Mouse (Mus musculus) macrophage (primary cell): ENCODE data around the gene Cyren. TPM values are rescaled to one million over a fixed set of nuclear protein-coding genes. Genes with fewer than 3 reads are reported as not detected.

Experiments used
- H3K27ac ChIP-seq: fragments of 350-480 bp; formaldehyde crosslinking; 2 replicates; pipeline ENCODE4 v1.9.0; 2021
- H3K36me3 ChIP-seq: fragments of 350-480 bp; formaldehyde crosslinking; 2 replicates; pipeline ENCODE4 v1.9.0; 2021; ENCODE audit errors: inconsistent target
- H3K4me3 ChIP-seq: fragments of 350-480 bp; formaldehyde crosslinking; 2 replicates; pipeline ENCODE4 v1.9.0; 2021; ENCODE audit errors: inconsistent target
- H3K79me2 ChIP-seq: fragments of 350-480 bp; formaldehyde crosslinking; 2 replicates; pipeline ENCODE4 v1.9.0; 2021; ENCODE audit errors: inconsistent target
- WGBS: methylation state at CpG from one replicate; pipeline ENCODE4 v1.1.7; 2026; ENCODE audit warnings: inconsistent platforms; ENCODE audit not compliant: missing documents; 5-methylcytosine and 5-hydroxymethylcytosine counted together
- polyA plus RNA-seq: library from polyadenylated mRNA; stranded (reverse); fragments of 250-400 nt; gene quantifications from 3 replicates; pipeline ENCODE4 v1.2.4, GENCODE M21; 2018; ENCODE audit warnings: inconsistent platforms

Cyren gene
- polyA plus RNA-seq, 1 experiment from 2014 or later: 4.3 TPM

GRCm38 (mm10) chr6:34866786-34867185, 11.1 kb downstream of the Cyren start:
- Histone ChIP-seq H3K4me3 (no peak overlapping the region), H3K79me2 (peaks cover 81% of the 10 kb centered on the region), H3K27ac (peak overlapping the region; percentile 99), H3K36me3 (0 out of 2 replicates have a peak, but pooled peaks cover 15% of the 10 kb centered on the region)
- WGBS: 96% methylated on average over 8 of the region's 8 CpGs

GRCm38 (mm10) chr6:34865711-34866593, 11.9 kb downstream of the Cyren start:
- H3K36me3 ChIP-seq: 0 out of 2 replicates have a peak, but pooled peaks cover 15% of the 10 kb centered on the region
- H3K79me2 ChIP-seq: peaks cover 75% of the 10 kb centered on the region
- WGBS: 47% methylated on average over 7 of the region's 7 CpGs
- peak overlapping the region; percentile 99 for H3K27ac ChIP-seq
- H3K4me3 ChIP-seq: peak overlapping the region; percentile 78

- peak overlapping the region; percentile 78 for H3K4me3 ChIP-seq
- peak overlapping the region; percentile 99 for H3K27ac ChIP-seq
- H3K79me2 ChIP-seq: peaks cover 68% of the 10 kb centered on the region
- 81% methylated on average over 5 of the region's 5 CpGs for WGBS
- H3K36me3 ChIP-seq: 0 out of 2 replicates have a peak, but pooled peaks cover 15% of the 10 kb centered on the region
These were observed 12.6 kb downstream of the Cyren start for GRCm38 (mm10) chr6:34865213-34865612.

- H3K27ac ChIP-seq: peak overlapping the region; percentile 99
- H3K4me3 ChIP-seq: peak overlapping the region; percentile 78
- 41% methylated on average over 8 of the region's 9 CpGs for WGBS
- H3K79me2 ChIP-seq: peaks cover 61% of the 10 kb centered on the region
- 0 out of 2 replicates have a peak, but pooled peaks cover 14% of the 10 kb centered on the region for H3K36me3 ChIP-seq
These were observed 13.9 kb downstream of the Cyren start for GRCm38 (mm10) chr6:34863786-34864514.

GRCm38 (mm10) chr6:34862791-34863403, 15.0 kb downstream of the Cyren start, which contains the start of gene Tmem140:
Gene Tmem140, plus strand, starts transcription at chr6:34863146.
- 1% methylated on average over 11 of the region's 11 CpGs for WGBS

GRCm38 (mm10) chr6:34862381-34862780, 15.5 kb downstream of the Cyren start:
- Histone ChIP-seq H3K36me3 (0 out of 2 replicates have a peak, but pooled peaks cover 9% of the 10 kb centered on the region), H3K27ac (peak overlapping the region; percentile 99), H3K79me2 (peaks cover 45% of the 10 kb centered on the region), H3K4me3 (peak overlapping the region; percentile 78)
- WGBS: 8% methylated on average over 6 of the region's 6 CpGs

More at GRCm38 (mm10) chr6:34862791-34863403, 15.0 kb downstream of the Cyren start, which contains the start of gene Tmem140:
- H3K79me2 ChIP-seq: peaks cover 50% of the 10 kb centered on the region
- 0 out of 2 replicates have a peak, but pooled peaks cover 9% of the 10 kb centered on the region for H3K36me3 ChIP-seq
- H3K4me3 ChIP-seq: peak within 1 kb of the TSS; percentile 78
- peak within 1 kb of the TSS; percentile 99 for H3K27ac ChIP-seq

GRCm38 (mm10) chr6:34861546-34862053, 16.3 kb downstream of the Cyren start:
- H3K27ac ChIP-seq: peak overlapping the region; percentile 99
- 0 out of 2 replicates have a peak, but pooled peaks cover under 1% of the 10 kb centered on the region for H3K36me3 ChIP-seq
- 85% methylated on average over 11 of the region's 11 CpGs for WGBS
- H3K79me2 ChIP-seq: peaks cover 37% of the 10 kb centered on the region
- H3K4me3 ChIP-seq: no peak overlapping the region

GRCm38 (mm10) chr6:34832352-34832751, 45.5 kb downstream of the Cyren start:
- no peaks in the 10 kb centered on the region for H3K79me2 ChIP-seq
- no peak overlapping the region for H3K4me3 ChIP-seq
- 98% methylated on average over 5 of the region's 5 CpGs for WGBS
- H3K36me3 ChIP-seq: no peaks in the 10 kb centered on the region
- H3K27ac ChIP-seq: no peak overlapping the region

- Histone ChIP-seq H3K79me2 (no peaks in the 10 kb centered on the region), H3K4me3 (no peak overlapping the region), H3K27ac (no peak overlapping the region), H3K36me3 (no peaks in the 10 kb centered on the region)
These were observed 53.5 kb downstream of the Cyren start for GRCm38 (mm10) chr6:34824406-34824805.

Other genes starting within 250 kb of the Cyren start
- 2.4 to 4.2 TPM (median 3.4 TPM) in 3 replicates for gene Agbl3, start 97.6 kb downstream of the Cyren start, polyA plus RNA-seq
- gene Tmem140, start 14.9 kb downstream of the Cyren start, polyA plus RNA-seq: 41.8 to 184 TPM (median 113 TPM) in 3 replicates
- 86.6 to 195 TPM (median 145 TPM) in 3 replicates for gene Wdr91, start 32.8 kb upstream of the Cyren start, polyA plus RNA-seq
- not detected in 3 replicates for gene Stra8, start 42.1 kb upstream of the Cyren start, polyA plus RNA-seq
- 0.10 to 0.19 TPM in 2 of 3 replicates, not detected in the other for gene Slc23a4, start 110.3 kb upstream of the Cyren start, polyA plus RNA-seq